Mouse (Mus musculus): Measurements from ENCODE around the gene Myt1. TPM values are rescaled to one million over a fixed set of nuclear protein-coding genes. Genes with fewer than 3 reads are reported as not detected.
"Not testable (repeated sequence)": the region's sequence is repeated elsewhere in the genome, so short reads cannot be mapped to it uniquely, and the experiment has no call there.

The Myt1 gene
- polyA plus RNA-seq, 1 experiment from 2014 or later = 0.19 TPM

DNA sequence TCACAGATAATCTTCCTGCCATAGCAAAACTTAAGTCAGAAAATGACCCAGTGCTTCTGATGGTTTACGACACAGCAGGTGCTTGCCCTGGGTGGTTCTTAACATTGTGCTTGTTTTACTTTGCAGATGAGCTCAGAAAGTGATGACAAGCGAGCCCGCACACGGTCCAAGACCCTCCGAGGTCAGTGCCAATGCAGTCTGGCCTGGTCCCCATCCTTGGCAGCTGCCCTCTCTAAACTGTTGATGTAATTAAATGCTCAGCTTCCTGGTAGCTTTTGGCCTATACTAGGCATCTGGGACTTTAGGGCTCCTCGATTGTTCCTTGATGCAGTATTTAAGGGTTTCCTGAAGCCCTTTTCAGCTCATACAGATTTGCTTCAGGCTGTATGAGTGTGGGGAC is 26.3 kb downstream of the Myt1 start:
- H3K4me3 ChIP-seq = no peak overlapping the region
- 71% methylated on average over 6 of the region's 6 CpGs for WGBS
- ATAC-seq (ENCODE audit: borderline replicate concordance, extremely low read depth, low FRiP score, low TSS enrichment) = no peak

GRCm38 (mm10) chr2:181793186-181793585 is 30.1 kb downstream of the Myt1 start:
- not testable (repeated sequence) for H3K36me3 ChIP-seq; H3K4me2 ChIP-seq; ATAC-seq (ENCODE audit: borderline replicate concordance, extremely low read depth, low FRiP score, low TSS enrichment); H3K9me3 ChIP-seq; H3K4me3 ChIP-seq; H3K27ac ChIP-seq; H3K27me3 ChIP-seq; H3K9ac ChIP-seq; H3K4me1 ChIP-seq
- WGBS = 83% methylated on average over 8 of the region's 8 CpGs

More for the DNA sequence above, 26.3 kb downstream of the Myt1 start:
- Histone ChIP-seq H3K9me3 (no peaks in the 10 kb centered on the region), H3K27me3 (no peaks in the 10 kb centered on the region), H3K27ac (no peak overlapping the region), H3K36me3 (no peaks in the 10 kb centered on the region), H3K4me1 (no peaks in the 10 kb centered on the region), H3K9ac (no peak overlapping the region), H3K4me2 (no peak overlapping the region)

GRCm38 (mm10) chr2:181795641-181796130 is 32.6 kb downstream of the Myt1 start:
- H3K27me3 ChIP-seq = no peaks in the 10 kb centered on the region
- H3K4me2 ChIP-seq = no peak overlapping the region
- ATAC-seq (ENCODE audit: borderline replicate concordance, extremely low read depth, low FRiP score, low TSS enrichment) = no peak
- no peaks in the 10 kb centered on the region for H3K36me3 ChIP-seq
- no peak overlapping the region for H3K9ac ChIP-seq
- no peak overlapping the region for H3K27ac ChIP-seq
- 68% methylated on average over 3 of the region's 3 CpGs for WGBS
- H3K4me3 ChIP-seq = no peak overlapping the region
- H3K4me1 ChIP-seq = no peaks in the 10 kb centered on the region
- no peaks in the 10 kb centered on the region for H3K9me3 ChIP-seq

DNA sequence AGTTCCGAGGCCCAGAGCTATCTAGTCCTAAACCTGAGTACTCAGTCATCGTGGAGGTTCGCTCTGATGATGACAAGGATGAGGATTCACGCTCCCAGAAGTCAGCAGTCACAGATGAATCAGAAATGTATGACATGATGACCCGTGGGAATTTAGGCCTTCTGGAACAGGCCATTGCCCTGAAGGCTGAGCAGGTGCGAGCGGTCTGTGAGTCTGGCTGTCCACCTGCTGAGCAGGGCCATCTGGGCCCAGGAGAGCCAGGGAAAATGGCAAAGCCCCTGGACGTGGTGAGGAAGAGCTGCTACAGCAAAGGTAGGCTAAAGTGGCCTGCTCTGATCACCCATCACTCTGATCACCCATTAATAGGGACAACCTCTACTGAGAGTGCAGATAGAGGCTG is 34.5 kb downstream of the Myt1 start:
- H3K4me3 ChIP-seq = no peak overlapping the region
- H3K9me3 ChIP-seq = no peaks in the 10 kb centered on the region
- H3K27me3 ChIP-seq = no peaks in the 10 kb centered on the region
- WGBS = 70% methylated on average over 8 of the region's 8 CpGs
- H3K27ac ChIP-seq = no peak overlapping the region
- no peaks in the 10 kb centered on the region for H3K4me1 ChIP-seq
- no peak for ATAC-seq (ENCODE audit: borderline replicate concordance, extremely low read depth, low FRiP score, low TSS enrichment)
- H3K4me2 ChIP-seq = no peak overlapping the region
- no peak overlapping the region for H3K9ac ChIP-seq
- H3K36me3 ChIP-seq = no peaks in the 10 kb centered on the region

DNA sequence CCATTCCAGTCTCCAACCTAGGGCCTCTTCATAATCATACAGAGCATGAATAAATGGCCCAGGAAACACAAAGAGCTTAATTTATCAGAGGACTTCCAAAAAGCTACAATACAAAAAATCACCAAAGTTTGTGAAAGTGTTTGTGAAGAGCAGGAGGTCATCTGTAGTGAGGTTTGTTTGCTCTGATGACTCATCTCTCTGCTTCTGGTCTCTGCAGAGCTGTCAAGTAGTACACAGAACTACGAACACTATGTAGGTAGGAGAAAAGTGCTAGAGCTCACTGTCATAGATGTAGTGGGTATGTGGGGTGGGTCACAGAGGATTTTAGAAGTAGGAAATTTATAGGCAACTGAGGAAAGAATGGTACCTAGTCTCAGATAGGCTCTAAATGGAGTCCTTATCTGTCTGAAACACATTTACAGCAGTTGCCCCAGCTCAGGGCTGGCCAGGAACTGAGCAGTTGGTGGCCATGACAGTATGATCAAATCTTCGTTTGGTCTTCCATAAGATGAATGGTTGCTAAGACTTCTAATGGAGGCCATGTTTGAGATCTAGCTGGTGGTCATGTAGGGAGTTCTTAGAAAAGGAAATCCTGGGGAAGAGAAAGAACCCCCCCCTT is 66.0 kb downstream of the Myt1 start:
- H3K4me3 ChIP-seq = no peak overlapping the region
- no peak for ATAC-seq (ENCODE audit: borderline replicate concordance, extremely low read depth, low FRiP score, low TSS enrichment)

GRCm38 (mm10) chr2:181832745-181833144 is 69.6 kb downstream of the Myt1 start:
- Histone ChIP-seq H3K36me3 (no peaks in the 10 kb centered on the region), H3K9me3 (no peaks in the 10 kb centered on the region), H3K27me3 (no peaks in the 10 kb centered on the region), H3K4me2 (no peak overlapping the region), H3K9ac (no peak overlapping the region), H3K4me3 (no peak overlapping the region), H3K27ac (no peak overlapping the region), H3K4me1 (peaks cover 5% of the 10 kb centered on the region; the same call in 1 of the 2 replicates)
- WGBS = 81% methylated on average over 2 of the region's 2 CpGs
- ATAC-seq (ENCODE audit: borderline replicate concordance, extremely low read depth, low FRiP score, low TSS enrichment) = no peak

More for the DNA sequence above, 66.0 kb downstream of the Myt1 start:
- Histone ChIP-seq H3K4me2 (no peak overlapping the region), H3K9ac (no peak overlapping the region), H3K36me3 (no peaks in the 10 kb centered on the region), H3K9me3 (no peaks in the 10 kb centered on the region), H3K4me1 (no peaks in the 10 kb centered on the region), H3K27ac (no peak overlapping the region), H3K27me3 (no peaks in the 10 kb centered on the region)
- WGBS = 58% methylated on average over 2 of the region's 2 CpGs

GRCm38 (mm10) chr2:181837372-181838292 is 74.5 kb downstream of the Myt1 start, which contains the start of gene Pcmtd2:
Gene Pcmtd2, plus strand, starts transcription at chr2:181837854.
- under 1% methylated on average over 35 of the region's 35 CpGs for WGBS
- H3K4me2 ChIP-seq = peak within 1 kb of the TSS; percentile 74
- ATAC-seq (ENCODE audit: borderline replicate concordance, extremely low read depth, low FRiP score, low TSS enrichment) = peak; percentile 98
- H3K9me3 ChIP-seq = no peaks in the 10 kb centered on the region
- peak within 1 kb of the TSS; percentile 88 for H3K4me3 ChIP-seq
- H3K36me3 ChIP-seq = peaks cover 5% of the 10 kb centered on the region
- H3K9ac ChIP-seq = peak within 1 kb of the TSS; percentile 77
- no peaks in the 10 kb centered on the region for H3K27me3 ChIP-seq
- peaks cover 15% of the 10 kb centered on the region for H3K4me1 ChIP-seq
- peak within 1 kb of the TSS; percentile 86 for H3K27ac ChIP-seq

DNA sequence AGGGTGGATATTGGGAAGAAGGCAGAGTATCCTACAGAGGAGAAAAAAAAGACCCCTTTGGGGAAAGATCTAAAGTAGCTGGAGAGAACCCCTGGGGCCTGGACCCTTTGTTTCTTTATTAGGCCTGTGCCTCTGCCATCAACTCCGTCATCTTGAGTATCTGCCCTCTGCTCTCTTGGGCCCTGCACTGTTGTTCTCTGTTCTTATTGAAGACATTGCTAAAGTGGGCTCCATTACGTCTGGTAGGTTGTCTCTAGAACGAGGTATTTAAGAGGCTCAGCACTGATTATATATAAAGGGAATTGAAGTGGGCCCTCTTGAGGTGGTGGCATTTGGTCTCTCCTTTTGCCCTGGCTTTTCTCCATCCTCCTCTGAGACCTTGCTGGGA is 75.2 kb downstream of the Myt1 start:
- Histone ChIP-seq H3K4me2 (peak overlapping the region; percentile 74), H3K27me3 (no peaks in the 10 kb centered on the region), H3K36me3 (peaks cover 6% of the 10 kb centered on the region), H3K4me1 (peaks cover 15% of the 10 kb centered on the region), H3K9me3 (no peaks in the 10 kb centered on the region), H3K27ac (peak overlapping the region; percentile 86; the same call in 1 of the 2 replicates), H3K9ac (peak overlapping the region; percentile 77), H3K4me3 (peak overlapping the region; percentile 88)
- ATAC-seq (ENCODE audit: borderline replicate concordance, extremely low read depth, low FRiP score, low TSS enrichment) = 0 out of 2 replicates have a peak, but pooled peaks have one; percentile 4
- WGBS = 1% methylated on average over 3 of the region's 3 CpGs

GRCm38 (mm10) chr2:181845709-181846394 is 82.7 kb downstream of the Myt1 start:
- 65% methylated on average over 5 of the region's 5 CpGs for WGBS
- no peak for ATAC-seq (ENCODE audit: borderline replicate concordance, extremely low read depth, low FRiP score, low TSS enrichment)
- H3K27ac ChIP-seq = no peak overlapping the region
- H3K4me3 ChIP-seq = no peak overlapping the region
- H3K9ac ChIP-seq = no peak overlapping the region
- no peaks in the 10 kb centered on the region for H3K27me3 ChIP-seq
- no peaks in the 10 kb centered on the region for H3K9me3 ChIP-seq
- H3K36me3 ChIP-seq = peaks cover 35% of the 10 kb centered on the region
- no peak overlapping the region for H3K4me2 ChIP-seq
- no peaks in the 10 kb centered on the region for H3K4me1 ChIP-seq

- peak within 1 kb of the TSS; percentile 52 for H3K27ac ChIP-seq
- no peaks in the 10 kb centered on the region for H3K9me3 ChIP-seq
- peak within 1 kb of the TSS; percentile 80 for H3K4me3 ChIP-seq
- H3K27me3 ChIP-seq = no peaks in the 10 kb centered on the region
- under 1% methylated on average over 35 of the region's 35 CpGs for WGBS
- peaks cover 15% of the 10 kb centered on the region for H3K4me1 ChIP-seq
- ATAC-seq (ENCODE audit: borderline replicate concordance, extremely low read depth, low FRiP score, low TSS enrichment) = peak; percentile 100
- H3K9ac ChIP-seq = peak within 1 kb of the TSS; percentile 69
- peaks cover 11% of the 10 kb centered on the region; the same call in 1 of the 2 replicates for H3K36me3 ChIP-seq
- peak within 1 kb of the TSS; percentile 73 for H3K4me2 ChIP-seq
Observed at GRCm38 (mm10) chr2:181863791-181864535, 100.8 kb downstream of the Myt1 start, which contains the start of gene Polr3k. Gene Polr3k, plus strand, starts transcription at chr2:181864337.

DNA sequence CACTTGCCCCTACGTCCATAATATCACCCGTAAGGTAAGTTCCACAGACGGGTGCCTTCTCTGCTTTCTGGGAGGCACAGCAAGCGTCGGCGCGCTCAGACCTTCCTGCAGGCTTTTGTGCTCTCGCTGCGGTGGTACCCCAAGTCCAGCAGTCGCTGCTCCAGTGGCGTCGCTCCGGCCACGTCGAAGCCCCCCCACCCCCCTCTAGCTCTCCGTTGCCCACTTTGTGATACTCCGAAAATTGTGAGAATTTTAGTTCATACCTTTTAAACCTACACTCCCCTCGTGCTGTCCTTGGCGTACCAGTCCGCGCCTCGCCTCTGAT is 101.4 kb downstream of the Myt1 start:
- H3K27ac ChIP-seq = peak overlapping the region; percentile 52
- H3K9me3 ChIP-seq = no peaks in the 10 kb centered on the region
- H3K36me3 ChIP-seq = peaks cover 11% of the 10 kb centered on the region
- ATAC-seq (ENCODE audit: borderline replicate concordance, extremely low read depth, low FRiP score, low TSS enrichment) = peak; percentile 50
- under 1% methylated on average over 22 of the region's 22 CpGs for WGBS
- no peaks in the 10 kb centered on the region for H3K27me3 ChIP-seq
- H3K4me3 ChIP-seq = peak overlapping the region; percentile 80
- H3K4me1 ChIP-seq = peaks cover 15% of the 10 kb centered on the region
- H3K4me2 ChIP-seq = peak overlapping the region; percentile 73
- H3K9ac ChIP-seq = peak overlapping the region; percentile 69
